8 mouse cellular contexts compared by ENCODE assay signal in the genomic region with DNA sequence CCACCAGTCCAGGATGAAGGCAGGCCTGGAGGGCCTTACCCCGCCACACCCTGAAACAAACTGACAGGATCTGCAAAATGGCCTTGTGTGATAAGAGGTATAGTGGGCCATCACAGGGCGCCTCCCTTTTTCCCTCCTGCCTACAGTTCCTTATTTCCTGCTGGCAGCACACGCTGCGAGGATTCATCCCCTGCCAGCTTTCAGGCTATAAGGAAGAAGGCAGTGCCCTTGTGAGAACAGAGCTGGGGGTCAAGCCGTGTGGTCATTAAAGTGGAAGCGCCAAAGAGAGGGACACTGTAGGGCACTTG. TPM values are rescaled to one million over a fixed set of nuclear protein-coding genes. Genes with fewer than 3 reads are reported as not detected.
A peak's percentile ranks its signal among the peaks of the same experiment; 100 is the strongest.
DNase-seq lines count a peak whose midpoint lies in the region; ATAC-seq and TF ChIP-seq lines count a peak whose summit lies in the region.

No protein-coding gene starts in this region.

- H3K27ac ChIP-seq in heart, embryonic 12.5 days (ENCODE audit: poor library complexity, severe bottlenecking): peak overlapping the region; percentile 96
- no peak overlapping the region for H3K27ac ChIP-seq in ES-Bruce4 (ENCODE audit: insufficient read depth, low read length)
- H3K27ac ChIP-seq in forebrain, embryonic 10.5 days: peak overlapping the region; percentile 99
- peak overlapping the region; percentile 92 for H3K27ac ChIP-seq in liver, embryonic 11.5 days (ENCODE audit: low read depth, low read length)
- H3K27ac ChIP-seq in stomach, embryonic 15.5 days: peak overlapping the region; percentile 81

- H3K27me3 ChIP-seq in heart, embryonic 12.5 days (replicated peaks): no peaks in the 10 kb centered on the region
- no peaks in the 10 kb centered on the region for H3K27me3 ChIP-seq in ES-Bruce4 (ENCODE audit: control insufficient read depth, insufficient read depth, low read length, poor library complexity, severe bottlenecking)
- no peaks in the 10 kb centered on the region for H3K27me3 ChIP-seq in forebrain, embryonic 10.5 days (ENCODE audit: poor library complexity, severe bottlenecking)
- H3K27me3 ChIP-seq in liver, embryonic 11.5 days (replicated peaks; ENCODE audit: control insufficient read depth, insufficient read depth, low read length): no peaks in the 10 kb centered on the region
- no peaks in the 10 kb centered on the region for H3K27me3 ChIP-seq in stomach, embryonic 15.5 days (replicated peaks)

- peaks cover 37% of the 10 kb centered on the region for H3K4me1 ChIP-seq in heart, embryonic 12.5 days (replicated peaks)
- H3K4me1 ChIP-seq in ES-Bruce4 (ENCODE audit: control insufficient read depth, insufficient read depth, low read length): peaks cover 2% of the 10 kb centered on the region
- H3K4me1 ChIP-seq in forebrain, embryonic 10.5 days: peaks cover 44% of the 10 kb centered on the region
- H3K4me1 ChIP-seq in liver, embryonic 11.5 days (replicated peaks; ENCODE audit: control insufficient read depth, insufficient read depth, low read length): peaks cover 39% of the 10 kb centered on the region
- H3K4me1 ChIP-seq in stomach, embryonic 15.5 days: peaks cover 30% of the 10 kb centered on the region

- peaks cover 20% of the 10 kb centered on the region for H3K36me3 ChIP-seq in heart, embryonic 12.5 days
- peaks cover 2% of the 10 kb centered on the region for H3K36me3 ChIP-seq in ES-Bruce4 (ENCODE audit: control insufficient read depth, insufficient read depth, low read length, poor library complexity, severe bottlenecking)
- peaks cover 39% of the 10 kb centered on the region for H3K36me3 ChIP-seq in forebrain, embryonic 10.5 days (replicated peaks)
- peaks cover 10% of the 10 kb centered on the region for H3K36me3 ChIP-seq in liver, embryonic 11.5 days (ENCODE audit: control insufficient read depth, insufficient read depth, low read length)
- H3K36me3 ChIP-seq in stomach, embryonic 15.5 days: peaks cover 25% of the 10 kb centered on the region

- peak overlapping the region; percentile 88 for H3K9ac ChIP-seq in heart, embryonic 12.5 days
- peak overlapping the region; percentile 75 for H3K9ac ChIP-seq in ES-Bruce4 (ENCODE audit: low read depth, poor library complexity, severe bottlenecking)
- peak overlapping the region; percentile 88 for H3K9ac ChIP-seq in liver, embryonic 11.5 days (ENCODE audit: low read depth, low read length)
- peak overlapping the region; percentile 77 for H3K9ac ChIP-seq in stomach, embryonic 15.5 days

- no peak for TF ChIP-seq CTCF in ES-Bruce4 (IDR thresholded peaks at IDR 0.05; ENCODE audit: low read depth, low read length)

- no peak for DNase-seq in heart, postnatal 36 days
- DNase-seq in forebrain, embryonic 10.5 days (ENCODE audit: extremely low spot score, low spot score): no peak
- no peak for DNase-seq in liver, embryonic 11.5 days (ENCODE audit: low spot score)
- DNase-seq in layer of hippocampus, adult 18-20 months (ENCODE audit: low spot score in 2 of 2): no peak
- DNase-seq in left cerebral cortex, adult 8-10 months (ENCODE audit: low spot score in 2 of 2): no peak

- H3K9me3 ChIP-seq in heart, embryonic 12.5 days (replicated peaks): no peaks in the 10 kb centered on the region
- H3K9me3 ChIP-seq in ES-Bruce4 (replicated peaks; ENCODE audit: control insufficient read depth, insufficient read depth, low read length, poor library complexity, severe bottlenecking): no peaks in the 10 kb centered on the region
- no peaks in the 10 kb centered on the region for H3K9me3 ChIP-seq in forebrain, embryonic 10.5 days
- no peaks in the 10 kb centered on the region for H3K9me3 ChIP-seq in liver, embryonic 11.5 days (ENCODE audit: control insufficient read depth, low read length)
- no peaks in the 10 kb centered on the region for H3K9me3 ChIP-seq in stomach, embryonic 15.5 days

- 8% methylated on average over 6 of the region's 6 CpGs for WGBS in heart, embryonic 12.5 days
- 16% methylated on average over 6 of the region's 6 CpGs for WGBS in forebrain, embryonic 10.5 days
- WGBS in liver, embryonic 11.5 days: 9% methylated on average over 6 of the region's 6 CpGs
- WGBS in stomach, embryonic 15.5 days: 6% methylated on average over 6 of the region's 6 CpGs

- intact Hi-C loops in heart, postnatal 36 days (cut with DNase I): loop anchor here (2.0 to 10.0 kb wide), 3 partner anchors 61 to 351 kb away; partner anchors contain the start of genes Fam53a, Gm9903 and Maea

- peak overlapping the region; percentile 79 for H3K4me3 ChIP-seq in heart, embryonic 12.5 days
- peak overlapping the region; percentile 86 for H3K4me3 ChIP-seq in ES-Bruce4 (ENCODE audit: low read depth, low read length)
- H3K4me3 ChIP-seq in forebrain, embryonic 10.5 days: peak overlapping the region; percentile 86
- peak overlapping the region; percentile 82 for H3K4me3 ChIP-seq in liver, embryonic 11.5 days (ENCODE audit: low read depth, low read length)
- H3K4me3 ChIP-seq in stomach, embryonic 15.5 days (replicated peaks): peak overlapping the region; percentile 75

- no peak for TF ChIP-seq POLR2A in ES-Bruce4 (IDR thresholded peaks at IDR 0.05; ENCODE audit: insufficient read depth, low read length)

- H3K4me2 ChIP-seq in heart, embryonic 12.5 days: peak overlapping the region; percentile 88
- H3K4me2 ChIP-seq in liver, embryonic 11.5 days: peak overlapping the region; percentile 79
- H3K4me2 ChIP-seq in stomach, embryonic 15.5 days: peak overlapping the region; percentile 75

- peak; percentile 51 for ATAC-seq in heart, embryonic 12.5 days (ENCODE audit: insufficient number of reproducible peaks, low FRiP score)
- peak; percentile 89 for ATAC-seq in liver, embryonic 11.5 days (replicated peaks; ENCODE audit: low FRiP score)
- peak; percentile 53 for ATAC-seq in stomach, embryonic 15.5 days (ENCODE audit: insufficient read depth, low FRiP score, low read depth)

- no peak for TF ChIP-seq EP300 in ES-Bruce4 (IDR thresholded peaks at IDR 0.05; ENCODE audit: insufficient read depth, low read depth, low read length)

RNA-seq across cellular contexts. Expression of gene Ctbp1, which starts 1.1 kb away (rescaled TPM):
- 250 and 251 TPM in 2 replicates for polyA plus RNA-seq in heart, embryonic 12.5 days (2016; fragmentation: Nextera tagmentation; extraction: Ambion mirVana)
- 100 to 1,000 TPM; 213 to 214 TPM for total RNA-seq in heart, postnatal 36 days (2021)
- polyA plus RNA-seq in ES-Bruce4 (2011; ENCODE audit: insufficient read depth, insufficient read length, low read depth, missing spikeins): 61.0 and 68.5 TPM in 2 replicates
- polyA plus RNA-seq in forebrain, embryonic 10.5 days (2016; fragmentation: Nextera tagmentation; extraction: Ambion mirVana): 454 and 466 TPM in 2 replicates
- 322 and 344 TPM in 2 replicates for polyA plus RNA-seq in liver, embryonic 11.5 days (2014; fragmentation: Nextera tagmentation; extraction: Ambion mirVana)
- polyA plus RNA-seq in stomach, embryonic 15.5 days (2015; fragmentation: Nextera tagmentation; extraction: Ambion mirVana): 298 and 323 TPM in 2 replicates
- total RNA-seq in layer of hippocampus, adult 18-20 months (2021): 100 to 1,000 TPM; 288 to 309 TPM
- 100 to 1,000 TPM; 306 to 326 (median 313) TPM for total RNA-seq in left cerebral cortex, adult 8-10 months (2022)

RNA-seq across cellular contexts. Expression of gene Spon2, which starts 55.5 kb away (rescaled TPM):
- 75.6 and 76.5 TPM in 2 replicates for polyA plus RNA-seq in heart, embryonic 12.5 days (2016; fragmentation: Nextera tagmentation; extraction: Ambion mirVana)
- total RNA-seq in heart, postnatal 36 days (2021): 1 to 10 TPM; 2.1 to 2.6 TPM
- 0.59 and 0.87 TPM in 2 replicates for polyA plus RNA-seq in ES-Bruce4 (2011; ENCODE audit: insufficient read depth, insufficient read length, low read depth, missing spikeins)
- 2.6 and 3.6 TPM in 2 replicates for polyA plus RNA-seq in forebrain, embryonic 10.5 days (2016; fragmentation: Nextera tagmentation; extraction: Ambion mirVana)
- polyA plus RNA-seq in liver, embryonic 11.5 days (2014; fragmentation: Nextera tagmentation; extraction: Ambion mirVana): 7.5 and 8.5 TPM in 2 replicates
- 38.2 and 41.8 TPM in 2 replicates for polyA plus RNA-seq in stomach, embryonic 15.5 days (2015; fragmentation: Nextera tagmentation; extraction: Ambion mirVana)
- total RNA-seq in layer of hippocampus, adult 18-20 months (2021): under 1 TPM; 0.20 to 0.28 TPM
- under 1 TPM in 1 of 4 experiments, not detected in 3; 0.46 TPM for total RNA-seq in left cerebral cortex, adult 8-10 months (2022)
